Mouse (Mus musculus) megakaryocyte, embryonic 14.5 days (primary cell): ENCODE measurements around the gene Hlf. TPM values are rescaled to one million over a fixed set of nuclear protein-coding genes. Genes with fewer than 3 reads are reported as not detected.

Source experiments
- H3K27me3 ChIP-seq: replicated peaks from 2 replicates; pipeline ENCODE3; 2012; ENCODE audit warnings: inconsistent platforms
- H3K36me3 ChIP-seq: replicated peaks from 2 replicates; pipeline ENCODE3; 2012; ENCODE audit warnings: low read length, inconsistent platforms, mixed read lengths
- H3K4me1 ChIP-seq: 2 replicates; pipeline ENCODE4 v1.6.1; 2012; ENCODE audit warnings: inconsistent platforms
- H3K4me3 ChIP-seq: replicated peaks from 2 replicates; pipeline ENCODE3; 2012; ENCODE audit warnings: moderate library complexity, mild to moderate bottlenecking, inconsistent platforms
- H3K9me3 ChIP-seq: 2 replicates; pipeline ENCODE4 v1.6.1; 2012; ENCODE audit warnings: inconsistent platforms
- FLI1 ChIP-seq: IDR thresholded peaks from 2 replicates; pipeline ENCODE4 v1.6.1; 2012; ENCODE audit warnings: low read length, inconsistent platforms, mixed read lengths
- GATA1 ChIP-seq: IDR thresholded peaks from 3 replicates; pipeline ENCODE4 v1.6.1; 2012; ENCODE audit warnings: mixed read lengths, low read length, inconsistent platforms, borderline replicate concordance
- polyA plus RNA-seq: library from polyadenylated mRNA; stranded (reverse); fragments of >175 nt; gene quantifications from 2 replicates; pipeline ENCODE4 v1.2.3, GENCODE M21; 2012; ENCODE audit warnings: low replicate concordance; ENCODE audit not compliant: insufficient read depth

The Hlf gene
- polyA plus RNA-seq, 1 experiment = 0.98 TPM

DNA sequence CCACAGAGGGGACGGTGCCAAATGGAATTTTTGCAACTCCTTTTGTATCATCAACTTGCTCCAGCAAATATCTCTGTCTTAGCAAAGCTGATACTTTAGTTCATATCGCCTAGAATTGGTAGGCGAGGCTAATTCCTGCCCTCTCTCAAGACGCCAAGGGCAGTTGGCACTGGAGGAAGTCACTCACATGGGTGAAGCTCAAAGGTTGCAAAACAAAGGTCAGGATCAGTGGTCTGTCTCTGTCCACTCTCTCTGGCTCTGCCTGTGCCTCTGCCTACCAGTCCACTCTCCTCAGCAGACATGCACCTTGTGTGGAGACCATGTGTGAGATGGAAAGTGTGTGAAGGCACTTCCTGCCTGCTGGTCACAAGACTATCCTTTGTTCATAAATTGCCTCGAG, 48.4 kb downstream of the Hlf start:
- Histone ChIP-seq H3K9me3 (peaks cover 9% of the 10 kb centered on the region), H3K27me3 (no peaks in the 10 kb centered on the region), H3K4me1 (peaks cover 4% of the 10 kb centered on the region; the same call in 1 of the 2 replicates), H3K4me3 (no peak overlapping the region), H3K36me3 (no peaks in the 10 kb centered on the region)
- TF ChIP-seq FLI1 (no peak), GATA1 (no peak)

DNA sequence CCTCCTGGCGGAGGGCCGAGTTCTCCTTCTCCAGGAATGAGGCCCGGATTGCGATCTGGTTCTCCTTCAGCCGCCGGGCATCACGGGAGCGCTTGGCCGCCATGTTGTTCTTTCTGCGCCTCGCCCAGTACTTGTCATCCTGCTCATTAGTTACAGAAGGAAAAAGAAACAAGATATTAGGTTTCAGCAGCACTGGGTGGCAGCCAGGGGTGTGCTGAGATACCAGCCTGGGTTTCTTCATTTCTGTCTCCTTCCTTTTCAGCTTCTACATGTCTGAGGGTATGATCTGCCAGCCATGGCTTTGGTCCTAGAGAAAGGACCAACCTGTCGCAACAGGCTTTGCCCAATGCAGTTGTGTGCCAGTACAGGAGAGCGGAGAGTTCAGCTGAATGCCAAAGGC, 49.9 kb downstream of the Hlf start:
- H3K27me3 ChIP-seq = no peaks in the 10 kb centered on the region
- H3K9me3 ChIP-seq = no peaks in the 10 kb centered on the region
- TF ChIP-seq FLI1 = no peak
- no peak for TF ChIP-seq GATA1
- no peak overlapping the region for H3K4me3 ChIP-seq
- H3K4me1 ChIP-seq = peaks cover 4% of the 10 kb centered on the region; the same call in 1 of the 2 replicates
- H3K36me3 ChIP-seq = no peaks in the 10 kb centered on the region

DNA sequence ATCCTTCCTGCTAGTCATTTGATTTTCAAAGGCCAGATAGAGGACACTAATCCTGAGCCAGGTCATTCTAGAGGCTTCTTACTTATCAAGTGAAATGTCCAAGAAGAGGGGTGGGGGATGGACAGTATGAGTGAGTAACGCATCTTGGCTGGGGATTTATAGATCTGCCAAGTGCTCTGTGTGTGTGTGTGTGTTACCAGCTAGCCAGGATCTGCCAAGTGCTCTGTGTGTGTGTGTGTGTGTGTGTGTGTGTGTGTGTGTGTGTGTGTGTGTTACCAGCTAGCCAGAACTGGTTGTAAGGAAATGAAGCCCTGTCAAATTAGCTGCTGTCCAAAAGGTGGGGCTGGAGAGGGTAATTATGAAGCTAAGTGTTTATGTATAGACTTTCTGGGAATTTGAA, 55.9 kb downstream of the Hlf start:
- Histone ChIP-seq H3K27me3 (peaks cover 8% of the 10 kb centered on the region), H3K4me1 (no peaks in the 10 kb centered on the region), H3K36me3 (no peaks in the 10 kb centered on the region), H3K9me3 (no peaks in the 10 kb centered on the region), H3K4me3 (no peak overlapping the region)
- TF ChIP-seq GATA1 (no peak), FLI1 (no peak)

DNA sequence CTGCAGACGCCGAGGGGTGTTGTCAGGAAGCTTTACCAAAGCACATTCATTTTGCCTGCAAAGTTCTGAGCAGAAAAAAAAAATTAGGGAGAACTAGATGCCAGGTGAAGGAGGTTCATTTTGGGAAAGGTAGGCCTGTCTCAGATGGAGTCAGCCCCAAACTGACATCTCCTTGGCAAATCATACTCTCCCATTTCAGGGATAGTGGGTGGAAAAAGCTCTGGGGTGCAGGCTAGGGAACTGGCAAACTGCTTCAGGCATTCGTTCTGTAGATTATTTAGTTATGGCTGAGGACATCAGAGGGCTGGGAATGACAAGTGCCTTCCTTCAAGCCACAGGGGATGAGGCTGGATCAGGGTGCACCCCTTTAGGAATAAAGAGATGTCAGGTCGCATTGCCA, 58.0 kb downstream of the Hlf start:
- H3K36me3 ChIP-seq = no peaks in the 10 kb centered on the region
- no peaks in the 10 kb centered on the region for H3K9me3 ChIP-seq
- TF ChIP-seq GATA1 = no peak
- no peak for TF ChIP-seq FLI1
- no peak overlapping the region for H3K4me3 ChIP-seq
- H3K4me1 ChIP-seq = no peaks in the 10 kb centered on the region
- peaks cover 10% of the 10 kb centered on the region for H3K27me3 ChIP-seq

DNA sequence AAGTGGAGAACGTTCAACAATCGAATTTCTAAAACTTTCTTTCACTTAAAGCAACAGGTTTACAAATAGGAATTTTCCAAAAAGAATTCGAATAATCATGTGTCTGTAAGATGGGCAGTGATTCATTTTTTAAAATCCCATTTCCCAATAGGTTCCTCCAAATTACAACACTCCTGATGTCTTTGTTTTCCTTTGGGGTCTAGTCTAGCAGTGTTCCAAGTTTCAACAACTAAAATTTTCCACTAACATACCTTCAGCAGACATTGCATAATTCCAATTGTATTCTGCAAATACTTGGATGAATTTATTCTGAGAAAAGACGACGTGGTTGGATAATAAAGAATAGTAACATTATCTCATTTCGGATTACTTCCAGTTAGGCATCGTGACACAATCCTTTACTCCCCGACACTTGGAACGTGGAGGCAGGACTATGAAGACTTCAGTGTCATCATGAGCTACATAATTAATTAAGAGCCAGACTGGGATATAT, 60.4 kb downstream of the Hlf start:
- Histone ChIP-seq H3K27me3 (peaks cover 10% of the 10 kb centered on the region), H3K4me3 (no peak overlapping the region), H3K4me1 (no peaks in the 10 kb centered on the region), H3K36me3 (no peaks in the 10 kb centered on the region), H3K9me3 (no peaks in the 10 kb centered on the region)
- no peak for TF ChIP-seq GATA1
- TF ChIP-seq FLI1 = no peak

DNA sequence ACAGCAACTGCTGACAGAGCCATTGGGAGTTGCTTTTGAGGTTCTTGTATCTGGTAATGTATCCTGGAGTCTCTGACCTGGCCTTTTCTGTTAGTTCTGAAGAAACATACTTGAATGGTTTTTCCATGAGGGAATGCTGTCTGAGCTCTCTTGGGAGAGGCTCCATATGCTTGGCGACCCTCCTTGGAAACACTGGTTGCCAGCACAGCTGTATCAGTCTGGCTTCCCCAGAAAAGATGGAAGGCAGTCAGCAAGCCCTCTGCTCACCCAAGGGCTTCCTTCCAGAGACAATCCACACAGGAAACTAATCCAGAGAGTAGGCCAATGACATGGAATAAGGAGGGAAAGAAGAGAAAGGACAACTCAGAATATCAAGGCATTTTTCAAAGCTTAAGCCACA, 63.9 kb downstream of the Hlf start:
- Histone ChIP-seq H3K4me3 (no peak overlapping the region), H3K4me1 (no peaks in the 10 kb centered on the region), H3K36me3 (no peaks in the 10 kb centered on the region), H3K27me3 (peaks cover 6% of the 10 kb centered on the region), H3K9me3 (no peaks in the 10 kb centered on the region)
- no peak for TF ChIP-seq GATA1
- no peak for TF ChIP-seq FLI1

DNA sequence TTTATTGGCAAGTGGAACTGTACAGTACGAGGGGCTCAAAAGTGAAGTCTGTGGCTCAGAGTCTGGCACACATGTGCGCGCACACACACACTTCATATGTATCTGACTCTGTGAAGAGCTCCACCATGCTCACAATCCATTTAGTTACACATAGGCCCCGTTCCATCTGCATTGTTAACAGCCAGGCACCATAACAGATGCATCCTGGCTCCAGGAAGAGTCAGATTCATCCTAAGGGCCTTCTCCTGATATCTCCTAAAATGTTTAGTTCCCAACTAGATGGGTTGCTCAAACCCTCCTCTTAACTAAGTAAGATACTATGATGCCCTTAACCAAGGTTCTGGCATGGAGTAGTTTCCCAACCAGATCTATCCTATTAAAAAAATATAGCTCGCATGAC, 64.5 kb downstream of the Hlf start:
- TF ChIP-seq FLI1 = no peak
- no peak for TF ChIP-seq GATA1
- Histone ChIP-seq H3K4me1 (no peaks in the 10 kb centered on the region), H3K36me3 (no peaks in the 10 kb centered on the region), H3K27me3 (peaks cover 2% of the 10 kb centered on the region), H3K4me3 (no peak overlapping the region), H3K9me3 (no peaks in the 10 kb centered on the region)

DNA sequence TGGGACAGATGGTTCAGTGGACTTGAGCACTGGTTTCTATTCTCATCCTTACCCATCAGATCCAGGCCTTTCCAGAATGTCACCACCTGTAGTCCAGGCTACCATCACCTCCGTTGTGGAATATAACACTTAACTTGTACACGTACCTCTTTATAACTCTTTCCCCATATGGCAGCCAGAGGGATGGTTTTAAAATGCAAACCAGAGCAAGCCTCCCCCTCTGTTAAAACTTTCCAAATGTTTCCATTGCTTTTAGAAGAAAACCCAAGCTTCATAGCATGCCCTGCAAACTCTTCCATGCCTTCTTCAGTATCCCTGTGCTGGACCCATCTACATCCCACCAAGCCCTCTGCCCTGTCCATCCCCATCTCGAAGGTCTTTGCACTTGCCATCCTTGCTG, 66.1 kb downstream of the Hlf start:
- no peaks in the 10 kb centered on the region for H3K9me3 ChIP-seq
- no peaks in the 10 kb centered on the region for H3K4me1 ChIP-seq
- TF ChIP-seq FLI1 (no peak), GATA1 (no peak)
- H3K4me3 ChIP-seq = no peak overlapping the region
- peaks cover under 1% of the 10 kb centered on the region for H3K27me3 ChIP-seq
- no peaks in the 10 kb centered on the region for H3K36me3 ChIP-seq

DNA sequence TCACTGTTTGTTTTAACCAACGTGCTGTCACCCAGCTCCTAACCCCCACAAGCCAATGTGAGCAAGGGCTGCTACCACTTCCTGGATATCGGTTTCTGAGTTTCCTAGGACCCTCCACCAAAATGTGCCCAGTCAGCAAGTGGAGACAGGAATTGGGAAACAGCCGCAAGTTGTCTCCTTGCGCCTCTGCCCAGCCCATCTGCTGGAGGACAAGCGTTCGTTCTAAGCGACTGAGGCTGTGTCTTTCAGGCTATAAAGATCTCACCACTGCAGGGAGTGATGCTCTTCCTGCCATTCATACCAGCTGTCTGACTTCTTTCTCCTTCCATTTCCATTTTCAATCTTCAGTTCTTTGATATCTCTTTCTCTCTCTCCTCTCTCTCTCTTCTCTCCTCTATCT, 69.8 kb downstream of the Hlf start:
- Histone ChIP-seq H3K4me1 (no peaks in the 10 kb centered on the region), H3K27me3 (no peaks in the 10 kb centered on the region), H3K36me3 (no peaks in the 10 kb centered on the region), H3K9me3 (no peaks in the 10 kb centered on the region), H3K4me3 (no peak overlapping the region)
- TF ChIP-seq GATA1 (no peak), FLI1 (no peak)

DNA sequence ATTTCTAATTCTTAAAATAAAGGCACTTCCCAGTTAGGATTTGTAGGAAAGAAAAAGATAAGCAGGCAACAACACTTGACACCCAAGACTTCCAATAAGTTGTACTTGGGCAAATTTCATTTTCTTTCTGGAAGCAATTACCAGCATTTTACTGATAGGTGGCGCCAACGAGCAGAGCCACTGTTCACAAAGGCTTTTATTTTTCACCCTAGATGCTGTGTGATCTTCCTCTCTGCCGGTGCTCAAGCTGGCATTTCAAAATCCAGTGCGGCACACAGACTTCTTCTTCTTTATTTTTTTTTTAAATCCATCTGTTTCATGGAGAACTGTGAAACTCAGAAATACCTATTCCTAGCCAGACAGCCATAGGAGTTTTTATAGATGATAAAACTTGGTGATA, 73.2 kb downstream of the Hlf start:
- no peaks in the 10 kb centered on the region for H3K4me1 ChIP-seq

DNA sequence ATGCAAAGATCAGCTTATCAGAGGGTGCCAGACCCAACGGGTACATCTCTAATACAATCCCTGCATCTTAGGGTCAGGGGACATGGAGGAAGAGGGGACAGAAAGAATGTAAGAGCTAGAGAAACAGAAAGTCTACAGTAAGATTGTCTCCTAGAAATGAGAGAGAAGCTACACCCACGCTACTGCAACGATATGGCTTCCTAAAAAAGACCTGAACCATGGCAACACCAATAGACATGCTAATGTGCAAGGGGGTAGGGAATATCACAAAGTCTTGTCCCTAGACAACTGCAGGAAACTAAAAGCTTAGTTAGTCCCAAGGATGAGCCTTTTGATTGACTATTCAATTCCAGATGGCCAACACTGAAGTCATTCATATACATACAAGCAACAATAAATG, 76.1 kb downstream of the Hlf start:
- H3K36me3 ChIP-seq = no peaks in the 10 kb centered on the region
- no peak overlapping the region for H3K4me3 ChIP-seq
- H3K9me3 ChIP-seq = peaks cover 9% of the 10 kb centered on the region
- TF ChIP-seq GATA1 = no peak
- TF ChIP-seq FLI1 = no peak
- H3K27me3 ChIP-seq = no peaks in the 10 kb centered on the region
- no peaks in the 10 kb centered on the region for H3K4me1 ChIP-seq

More for the DNA sequence above, 73.2 kb downstream of the Hlf start:
- H3K4me3 ChIP-seq = no peak overlapping the region
- no peak for TF ChIP-seq FLI1
- TF ChIP-seq GATA1 = no peak
- peaks cover 4% of the 10 kb centered on the region; the same call in 1 of the 2 replicates for H3K9me3 ChIP-seq
- no peaks in the 10 kb centered on the region for H3K36me3 ChIP-seq
- H3K27me3 ChIP-seq = no peaks in the 10 kb centered on the region
